Comparison of ENCODE assay signal across 10 mouse cellular contexts in genomic region chr5:110598298-110599095, GRCm38 (mm10). TPM values are rescaled to one million over a fixed set of nuclear protein-coding genes. Genes with fewer than 3 reads are reported as not detected.
DNase-seq lines count a peak whose midpoint lies in the region; ATAC-seq and TF ChIP-seq lines count a peak whose summit lies in the region.
"Had no signal": no experiment of that assay in that cellular context is flagged by ENCODE, and none has a peak within 500 bp of the region (broad histone marks: within the 10 kb centered on the region; RNA-seq: fewer than 3 reads in every experiment).

No protein-coding gene starts in this region.

- peak; percentile 10 for DNase-seq in lung, postnatal 0 days (ENCODE audit: low spot score)
- DNase-seq in lung, postnatal 14 days, result no peak
- DNase-seq in frontal cortex, postnatal 14 days (ENCODE audit: low spot score in 2 of 2), result peak; percentile 50 to 65
- DNase-seq in naive thymus-derived CD4-positive, alpha-beta T cell, adult 2 months (ENCODE audit: low read depth), result peak; percentile 63
- no peak for DNase-seq in gastrocnemius, postnatal 36 days
- no peak for DNase-seq in hindbrain, embryonic 11.5 days (ENCODE audit: low spot score)

- WGBS in forebrain, embryonic 13.5 days, result 38% methylated on average over 12 of the region's 12 CpGs
- WGBS in forebrain, embryonic 15.5 days, result 34% methylated on average over 12 of the region's 12 CpGs
- WGBS in lung, postnatal 0 days, result 20% methylated on average over 12 of the region's 12 CpGs
- WGBS in hindbrain, embryonic 11.5 days, result 38% methylated on average over 12 of the region's 12 CpGs

- intact Hi-C loops in gastrocnemius, postnatal 36 days (cut with DNase I), result no loop called here

- no peaks in the 10 kb centered on the region for H3K4me1 ChIP-seq in forebrain, embryonic 13.5 days
- peaks cover 11% of the 10 kb centered on the region; the same call in 1 of the 2 replicates for H3K4me1 ChIP-seq in forebrain, embryonic 15.5 days
- H3K4me1 ChIP-seq in lung, postnatal 0 days (ENCODE audit: insufficient read depth, low read depth, low read length), result no peaks in the 10 kb centered on the region
- H3K4me1 ChIP-seq in hindbrain, embryonic 11.5 days (replicated peaks; ENCODE audit: control insufficient read depth, insufficient read depth, low read length), result no peaks in the 10 kb centered on the region; the same call in 1 of the 2 replicates
- H3K4me1 ChIP-seq: limb, embryonic 12.5 days had no signal

- no peak overlapping the region for H3K27ac ChIP-seq in forebrain, embryonic 13.5 days
- H3K27ac ChIP-seq in forebrain, embryonic 15.5 days (replicated peaks), result no peak overlapping the region
- H3K27ac ChIP-seq in lung, postnatal 0 days (ENCODE audit: low read length), result no peak overlapping the region
- H3K27ac ChIP-seq in hindbrain, embryonic 11.5 days (ENCODE audit: low read depth, low read length), result no peak overlapping the region
- H3K27ac ChIP-seq: limb, embryonic 12.5 days had no signal

- 0 out of 2 replicates have a peak, but pooled peaks cover 11% of the 10 kb centered on the region for H3K27me3 ChIP-seq in forebrain, embryonic 13.5 days
- no peaks in the 10 kb centered on the region for H3K27me3 ChIP-seq in forebrain, embryonic 15.5 days
- H3K27me3 ChIP-seq in lung, postnatal 0 days (replicated peaks; ENCODE audit: insufficient read depth, low read length), result no peaks in the 10 kb centered on the region
- no peaks in the 10 kb centered on the region for H3K27me3 ChIP-seq in hindbrain, embryonic 11.5 days (ENCODE audit: control insufficient read depth, insufficient read depth, low read length)

- no peaks in the 10 kb centered on the region for H3K36me3 ChIP-seq in forebrain, embryonic 13.5 days (ENCODE audit: poor library complexity, severe bottlenecking)
- H3K36me3 ChIP-seq in forebrain, embryonic 15.5 days, result no peaks in the 10 kb centered on the region
- H3K36me3 ChIP-seq in lung, postnatal 0 days (ENCODE audit: insufficient read depth, low read length), result no peaks in the 10 kb centered on the region
- H3K36me3 ChIP-seq in hindbrain, embryonic 11.5 days (ENCODE audit: control insufficient read depth, insufficient read depth, low read length), result no peaks in the 10 kb centered on the region
- H3K36me3 ChIP-seq: limb, embryonic 12.5 days had no signal

- H3K4me2 ChIP-seq in forebrain, embryonic 13.5 days, result no peak overlapping the region
- no peak overlapping the region for H3K4me2 ChIP-seq in forebrain, embryonic 15.5 days (replicated peaks)
- no peak overlapping the region for H3K4me2 ChIP-seq in lung, postnatal 0 days (replicated peaks; ENCODE audit: low read depth, low read length)
- no peak overlapping the region for H3K4me2 ChIP-seq in hindbrain, embryonic 11.5 days (replicated peaks; ENCODE audit: low read depth, low read length)
- H3K4me2 ChIP-seq: limb, embryonic 12.5 days had no signal

- TF ChIP-seq CTCF in lung, postnatal 0 days (IDR thresholded peaks at IDR 0.05), result no peak

- ATAC-seq in forebrain, embryonic 13.5 days, result peak; percentile 55; the same call in 1 of the 2 replicates
- ATAC-seq in forebrain, embryonic 15.5 days (replicated peaks), result no peak; the same call in 1 of the 2 replicates
- no peak for ATAC-seq in lung, postnatal 0 days
- ATAC-seq in hindbrain, embryonic 11.5 days (ENCODE audit: low FRiP score), result no peak

- TF ChIP-seq EP300 in lung, postnatal 0 days (IDR thresholded peaks at IDR 0.05), result no peak

- no peaks in the 10 kb centered on the region for H3K9me3 ChIP-seq in forebrain, embryonic 13.5 days (replicated peaks)
- no peaks in the 10 kb centered on the region for H3K9me3 ChIP-seq in forebrain, embryonic 15.5 days
- no peaks in the 10 kb centered on the region for H3K9me3 ChIP-seq in lung, postnatal 0 days (ENCODE audit: low read length)
- H3K9me3 ChIP-seq in hindbrain, embryonic 11.5 days (ENCODE audit: control insufficient read depth, low read length), result no peaks in the 10 kb centered on the region
- H3K9me3 ChIP-seq: limb, embryonic 12.5 days had no signal

- H3K9ac ChIP-seq in forebrain, embryonic 13.5 days, result no peak overlapping the region
- no peak overlapping the region for H3K9ac ChIP-seq in forebrain, embryonic 15.5 days (replicated peaks)
- H3K9ac ChIP-seq in lung, postnatal 0 days (replicated peaks; ENCODE audit: low read depth), result no peak overlapping the region
- no peak overlapping the region for H3K9ac ChIP-seq in hindbrain, embryonic 11.5 days (ENCODE audit: low read depth, low read length)
- H3K9ac ChIP-seq: limb, embryonic 12.5 days had no signal

- H3K4me3 ChIP-seq in forebrain, embryonic 13.5 days, result no peak overlapping the region
- no peak overlapping the region for H3K4me3 ChIP-seq in forebrain, embryonic 15.5 days
- no peak overlapping the region for H3K4me3 ChIP-seq in lung, postnatal 0 days (ENCODE audit: low read depth, low read length)
- H3K4me3 ChIP-seq in hindbrain, embryonic 11.5 days (ENCODE audit: low read depth, low read length), result no peak overlapping the region
- H3K4me3 ChIP-seq: limb, embryonic 12.5 days had no signal

RNA-seq across cellular contexts. Expression of gene Galnt9, which starts 54.3 kb away (rescaled TPM):
- 4.8 and 5.6 TPM in 2 replicates for polyA plus RNA-seq in forebrain, embryonic 13.5 days (2015; fragmentation: Nextera tagmentation; extraction: Ambion mirVana)
- polyA plus RNA-seq in forebrain, embryonic 15.5 days (2015; fragmentation: Nextera tagmentation; extraction: Ambion mirVana), result 12.8 and 14.2 TPM in 2 replicates
- 0.18 and 0.26 TPM in 2 replicates for polyA plus RNA-seq in lung, postnatal 0 days (2015; fragmentation: Nextera tagmentation; extraction: Ambion mirVana)
- total RNA-seq in gastrocnemius, postnatal 36 days (2021), result not detected
- polyA plus RNA-seq in hindbrain, embryonic 11.5 days (2014; fragmentation: Nextera tagmentation; extraction: Ambion mirVana), result 4.3 and 4.6 TPM in 2 replicates
- total RNA-seq: CH12.LX had no signal

RNA-seq across cellular contexts. Expression of gene Noc4l, which starts 54.7 kb away (rescaled TPM):
- 47.2 and 57.8 TPM in 2 replicates for polyA plus RNA-seq in forebrain, embryonic 13.5 days (2015; fragmentation: Nextera tagmentation; extraction: Ambion mirVana)
- 44.4 and 50.5 TPM in 2 replicates for polyA plus RNA-seq in forebrain, embryonic 15.5 days (2015; fragmentation: Nextera tagmentation; extraction: Ambion mirVana)
- 16.2 and 18.9 TPM in 2 replicates for polyA plus RNA-seq in lung, postnatal 0 days (2015; fragmentation: Nextera tagmentation; extraction: Ambion mirVana)
- 10 to 100 TPM; 13.0 to 14.4 TPM for total RNA-seq in gastrocnemius, postnatal 36 days (2021)
- 48.2 and 51.0 TPM in 2 replicates for polyA plus RNA-seq in hindbrain, embryonic 11.5 days (2014; fragmentation: Nextera tagmentation; extraction: Ambion mirVana)

RNA-seq across cellular contexts. Expression of gene Ddx51, which starts 54.8 kb away (rescaled TPM):
- 17.9 and 21.2 TPM in 2 replicates for polyA plus RNA-seq in forebrain, embryonic 13.5 days (2015; fragmentation: Nextera tagmentation; extraction: Ambion mirVana)
- polyA plus RNA-seq in forebrain, embryonic 15.5 days (2015; fragmentation: Nextera tagmentation; extraction: Ambion mirVana), result 22.6 and 24.3 TPM in 2 replicates
- 7.3 and 7.4 TPM in 2 replicates for polyA plus RNA-seq in lung, postnatal 0 days (2015; fragmentation: Nextera tagmentation; extraction: Ambion mirVana)
- 10 to 100 TPM in 1 of 2 experiments, 1 to 10 TPM in 1; 7.9 to 10.4 TPM for total RNA-seq in gastrocnemius, postnatal 36 days (2021)
- 26.0 and 30.3 TPM in 2 replicates for polyA plus RNA-seq in hindbrain, embryonic 11.5 days (2014; fragmentation: Nextera tagmentation; extraction: Ambion mirVana)

Comparison
In these comparisons a context has a peak if more than half of its experiments do, and no peak if none do; other contexts are left out.
1. DNase-seq: peak in lung, postnatal 0 days (single experiment), frontal cortex, postnatal 14 days (2 of 2) and naive thymus-derived CD4-positive, alpha-beta T cell, adult 2 months (single experiment); none in lung, postnatal 14 days (single experiment), gastrocnemius, postnatal 36 days (0 of 2) and hindbrain, embryonic 11.5 days (single experiment).